Mouse (Mus musculus) gastrocnemius, postnatal 14 days (tissue): Measurements from ENCODE around the gene Tprkb. TPM values are rescaled to one million over a fixed set of nuclear protein-coding genes. Genes with fewer than 3 reads are reported as not detected.
"Not testable (repeated sequence)": the region's sequence is repeated elsewhere in the genome, so short reads cannot be mapped to it uniquely, and the experiment has no call there.

ENCODE experiments used
- DNase-seq: peaks from one replicate; pipeline ENCODE4 v3.0.0; 2021; ENCODE audit warnings: mixed read lengths
- intact Hi-C: fragments of 180-260 bp; cut with DNase I; formaldehyde crosslinking; loops from one replicate; pipeline ENCODE4 v1.15.1; 2025; ENCODE audit warnings: low total_unique reads
- total RNA-seq, 2 experiments: library from RNA; stranded (reverse); gene quantifications; 2 replicates each; pipeline ENCODE4 v1.2.3; 2021

The Tprkb gene
- total RNA-seq, 2 experiments from 2014 or later: 19.0 to 19.5 TPM

GRCm38 (mm10) chr6:85909704-85910103 is 2.0 kb upstream of the Tprkb start:
- intact Hi-C loops: no loop called here
- no peak for DNase-seq

GRCm38 (mm10) chr6:85915141-85915538 is 3.5 kb downstream of the Tprkb start:
- intact Hi-C loops: no loop called here
- DNase-seq: no peak

GRCm38 (mm10) chr6:85915539-85916513 is 4.2 kb downstream of the Tprkb start, which contains the start of gene Nat8f1:
Nat8f1 (minus strand) TSS chr6:85915687.
- intact Hi-C loops: not testable (repeated sequence)
- DNase-seq: peak; percentile 89

- no peak for DNase-seq
- intact Hi-C loops: no loop called here
Observed at GRCm38 (mm10) chr6:85916596-85916995, 4.9 kb downstream of the Tprkb start.

GRCm38 (mm10) chr6:85918341-85918740 is 6.7 kb downstream of the Tprkb start:
- DNase-seq, intact Hi-C loops: not testable (repeated sequence)

GRCm38 (mm10) chr6:85919401-85919800 is 7.7 kb downstream of the Tprkb start:
- no peak for DNase-seq
- intact Hi-C loops: no loop called here

- no peak for DNase-seq
- intact Hi-C loops: no loop called here
Observed at GRCm38 (mm10) chr6:85923643-85924042, 12.0 kb downstream of the Tprkb start.

- intact Hi-C loops: no loop called here
Observed at GRCm38 (mm10) chr6:85926709-85927108, 15.0 kb downstream of the Tprkb start.

GRCm38 (mm10) chr6:85927476-85928464 is 16.1 kb downstream of the Tprkb start:
- intact Hi-C loops: no loop called here
- no peak for DNase-seq

More at GRCm38 (mm10) chr6:85926709-85927108, 15.0 kb downstream of the Tprkb start:
- DNase-seq: no peak

- no peak for DNase-seq
- intact Hi-C loops: no loop called here
Observed at GRCm38 (mm10) chr6:85929312-85929711, 17.6 kb downstream of the Tprkb start.

- no peak for DNase-seq
- intact Hi-C loops: loop anchor here (10.0 kb wide), 1 partner anchor 71 kb away; no protein-coding TSS in a partner anchor
Observed at GRCm38 (mm10) chr6:85934047-85934446, 22.4 kb downstream of the Tprkb start.

GRCm38 (mm10) chr6:85935646-85936045 is 24.0 kb downstream of the Tprkb start:
- no peak for DNase-seq
- intact Hi-C loops: loop anchor here (10.0 kb wide), 1 partner anchor 69 kb away; no protein-coding TSS in a partner anchor

GRCm38 (mm10) chr6:85936508-85937465 is 25.1 kb downstream of the Tprkb start:
- intact Hi-C loops: loop anchor here (10.0 kb wide), 1 partner anchor 68 kb away; no protein-coding TSS in a partner anchor
- DNase-seq: peak; percentile 88

GRCm38 (mm10) chr6:85938701-85939100 is 27.0 kb downstream of the Tprkb start:
- intact Hi-C loops: loop anchor here (10.0 kb wide), 1 partner anchor 66 kb away; no protein-coding TSS in a partner anchor
- DNase-seq: no peak

GRCm38 (mm10) chr6:85942469-85942868 is 30.8 kb downstream of the Tprkb start:
- intact Hi-C loops: no loop called here
- no peak for DNase-seq

GRCm38 (mm10) chr6:85948549-85948948 is 36.9 kb downstream of the Tprkb start:
- intact Hi-C loops: no loop called here

GRCm38 (mm10) chr6:85957581-85957980 is 45.9 kb downstream of the Tprkb start:
- intact Hi-C loops: no loop called here
- DNase-seq: no peak

More at GRCm38 (mm10) chr6:85948549-85948948, 36.9 kb downstream of the Tprkb start:
- DNase-seq: no peak
